Mouse (Mus musculus) skeletal muscle tissue, adult 2 months (tissue): ENCODE results near the gene Agpat1.

ENCODE experiments used
- DNase-seq: peaks from one replicate; pipeline ENCODE4 v3.0.0-alpha.2; 2012; ENCODE audit warnings: low read depth, low spot score

Gene Agpat1

GRCm38 (mm10) chr17:34604061-34604508 lies at the start of gene Agpat1:
Gene Agpat1, plus strand, starts transcription at chr17:34604262.
- DNase-seq, result peak; percentile 100

GRCm38 (mm10) chr17:34555483-34555882 lies 48.6 kb upstream of the Agpat1 start:
- DNase-seq, result peak; percentile 62

- no peak for DNase-seq
Observed at GRCm38 (mm10) chr17:34556406-34556805, 47.7 kb upstream of the Agpat1 start.

GRCm38 (mm10) chr17:34557411-34557810 lies 46.7 kb upstream of the Agpat1 start:
- DNase-seq, result no peak

- no peak for DNase-seq
Observed at GRCm38 (mm10) chr17:34559116-34559515, 44.9 kb upstream of the Agpat1 start.

- no peak for DNase-seq
Observed at GRCm38 (mm10) chr17:34559895-34560294, 44.2 kb upstream of the Agpat1 start.

GRCm38 (mm10) chr17:34560438-34560837 lies 43.6 kb upstream of the Agpat1 start:
- DNase-seq, result no peak

GRCm38 (mm10) chr17:34561200-34561599 lies 42.9 kb upstream of the Agpat1 start:
- no peak for DNase-seq

- no peak for DNase-seq
Observed at GRCm38 (mm10) chr17:34562595-34562994, 41.5 kb upstream of the Agpat1 start.

GRCm38 (mm10) chr17:34563354-34563753 lies 40.7 kb upstream of the Agpat1 start:
- no peak for DNase-seq

- no peak for DNase-seq
Observed at GRCm38 (mm10) chr17:34564003-34564421, 40.0 kb upstream of the Agpat1 start, which contains the start of gene Notch4. Gene Notch4, plus strand, starts transcription at chr17:34564268.

- DNase-seq, result no peak
Observed at GRCm38 (mm10) chr17:34564796-34565195, 39.3 kb upstream of the Agpat1 start.

- DNase-seq, result no peak
Observed at GRCm38 (mm10) chr17:34567311-34567710, 36.8 kb upstream of the Agpat1 start.

- DNase-seq, result no peak
Observed at GRCm38 (mm10) chr17:34568421-34568820, 35.6 kb upstream of the Agpat1 start.

- no peak for DNase-seq
Observed at GRCm38 (mm10) chr17:34569919-34570318, 34.1 kb upstream of the Agpat1 start.

GRCm38 (mm10) chr17:34571875-34572274 lies 32.2 kb upstream of the Agpat1 start:
- no peak for DNase-seq

- DNase-seq, result no peak
Observed at GRCm38 (mm10) chr17:34572361-34572760, 31.7 kb upstream of the Agpat1 start.

GRCm38 (mm10) chr17:34576577-34576976 lies 27.5 kb upstream of the Agpat1 start:
- no peak for DNase-seq

- DNase-seq, result no peak
Observed at GRCm38 (mm10) chr17:34578070-34578469, 26.0 kb upstream of the Agpat1 start.

- DNase-seq, result no peak
Observed at GRCm38 (mm10) chr17:34582528-34582927, 21.5 kb upstream of the Agpat1 start.

GRCm38 (mm10) chr17:34583397-34583796 lies 20.7 kb upstream of the Agpat1 start:
- no peak for DNase-seq

- no peak for DNase-seq
Observed at GRCm38 (mm10) chr17:34583819-34584218, 20.2 kb upstream of the Agpat1 start.

- DNase-seq, result no peak
Observed at GRCm38 (mm10) chr17:34585121-34585520, 18.9 kb upstream of the Agpat1 start.
